Mouse (Mus musculus): ENCODE data around the gene Txnrd3. TPM values are rescaled to one million over a fixed set of nuclear protein-coding genes. Genes with fewer than 3 reads are reported as not detected.

Gene Txnrd3
- polyA plus RNA-seq, 2 experiments = 6.7 to 11.6 TPM

GRCm38 (mm10) chr6:89622647-89623046 lies 21.1 kb upstream of the Txnrd3 start:
- Histone ChIP-seq H3K27ac (replicated peaks; ENCODE audit: low read depth, low read length) (no peak overlapping the region), H3K27me3 (ENCODE audit: control insufficient read depth, insufficient read depth, low read length) (no peaks in the 10 kb centered on the region), H3K9ac (ENCODE audit: low read depth, low read length, severe bottlenecking) (no peak overlapping the region), H3K9me3 (ENCODE audit: control insufficient read depth, low read length) (no peaks in the 10 kb centered on the region), H3K4me2 (replicated peaks; ENCODE audit: low read depth, low read length, severe bottlenecking) (no peak overlapping the region), H3K36me3 (ENCODE audit: control insufficient read depth, insufficient read depth, low read length) (no peaks in the 10 kb centered on the region), H3K4me3 (replicated peaks; ENCODE audit: low read length) (no peak overlapping the region), H3K4me1 (ENCODE audit: control insufficient read depth, insufficient read depth, low read length) (no peaks in the 10 kb centered on the region)
- WGBS = 88% methylated on average over 3 of the region's 3 CpGs
- no peak for DNase-seq (ENCODE audit: low spot score)
- TF ChIP-seq POLR2A (IDR thresholded peaks at IDR 0.05; ENCODE audit: borderline replicate concordance, extremely low read depth, insufficient read depth, insufficient read length) = no peak
- no peak for ATAC-seq (ENCODE audit: low FRiP score, low read depth)

GRCm38 (mm10) chr6:89628045-89628785 lies 15.6 kb upstream of the Txnrd3 start:
- no peaks in the 10 kb centered on the region for H3K4me1 ChIP-seq (ENCODE audit: control insufficient read depth, insufficient read depth, low read length)
- H3K9ac ChIP-seq (ENCODE audit: low read depth, low read length, severe bottlenecking) = no peak overlapping the region
- H3K9me3 ChIP-seq (ENCODE audit: control insufficient read depth, low read length) = no peaks in the 10 kb centered on the region
- no peak for ATAC-seq (ENCODE audit: low FRiP score, low read depth)
- no peak for DNase-seq (ENCODE audit: low spot score)
- H3K36me3 ChIP-seq (ENCODE audit: control insufficient read depth, insufficient read depth, low read length) = no peaks in the 10 kb centered on the region
- no peak overlapping the region for H3K4me3 ChIP-seq (replicated peaks; ENCODE audit: low read length)
- H3K27ac ChIP-seq (replicated peaks; ENCODE audit: low read depth, low read length) = no peak overlapping the region
- H3K27me3 ChIP-seq (ENCODE audit: control insufficient read depth, insufficient read depth, low read length) = no peaks in the 10 kb centered on the region
- no peak overlapping the region for H3K4me2 ChIP-seq (replicated peaks; ENCODE audit: low read depth, low read length, severe bottlenecking)
- TF ChIP-seq POLR2A (IDR thresholded peaks at IDR 0.05; ENCODE audit: borderline replicate concordance, extremely low read depth, insufficient read depth, insufficient read length) = no peak
- 55% methylated on average over 8 of the region's 8 CpGs for WGBS

GRCm38 (mm10) chr6:89631809-89632562 lies 11.8 kb upstream of the Txnrd3 start:
- peak; percentile 60 for ATAC-seq (ENCODE audit: low FRiP score, low read depth)
- 0 out of 2 replicates have a peak overlapping the region, but pooled peaks have one; percentile 24 for H3K4me2 ChIP-seq (replicated peaks; ENCODE audit: low read depth, low read length, severe bottlenecking)
- 11% methylated on average over 10 of the region's 10 CpGs for WGBS
- no peak for TF ChIP-seq POLR2A (IDR thresholded peaks at IDR 0.05; ENCODE audit: borderline replicate concordance, extremely low read depth, insufficient read depth, insufficient read length)
- H3K9me3 ChIP-seq (ENCODE audit: control insufficient read depth, low read length) = no peaks in the 10 kb centered on the region
- no peak overlapping the region for H3K27ac ChIP-seq (replicated peaks; ENCODE audit: low read depth, low read length)
- peak; percentile 91 for DNase-seq (ENCODE audit: low spot score)
- H3K27me3 ChIP-seq (ENCODE audit: control insufficient read depth, insufficient read depth, low read length) = no peaks in the 10 kb centered on the region
- no peak overlapping the region for H3K4me3 ChIP-seq (replicated peaks; ENCODE audit: low read length)
- H3K36me3 ChIP-seq (ENCODE audit: control insufficient read depth, insufficient read depth, low read length) = no peaks in the 10 kb centered on the region
- H3K9ac ChIP-seq (ENCODE audit: low read depth, low read length, severe bottlenecking) = no peak overlapping the region
- 0 out of 2 replicates have a peak, but pooled peaks cover 2% of the 10 kb centered on the region for H3K4me1 ChIP-seq (ENCODE audit: control insufficient read depth, insufficient read depth, low read length)

- no peak for TF ChIP-seq POLR2A (IDR thresholded peaks at IDR 0.05; ENCODE audit: borderline replicate concordance, extremely low read depth, insufficient read depth, insufficient read length)
- DNase-seq (ENCODE audit: low spot score) = no peak
- Histone ChIP-seq H3K9me3 (ENCODE audit: control insufficient read depth, low read length) (no peaks in the 10 kb centered on the region), H3K27me3 (ENCODE audit: control insufficient read depth, insufficient read depth, low read length) (no peaks in the 10 kb centered on the region), H3K4me1 (ENCODE audit: control insufficient read depth, insufficient read depth, low read length) (0 out of 2 replicates have a peak, but pooled peaks cover 2% of the 10 kb centered on the region), H3K9ac (ENCODE audit: low read depth, low read length, severe bottlenecking) (no peak overlapping the region), H3K36me3 (ENCODE audit: control insufficient read depth, insufficient read depth, low read length) (no peaks in the 10 kb centered on the region), H3K27ac (replicated peaks; ENCODE audit: low read depth, low read length) (no peak overlapping the region), H3K4me2 (replicated peaks; ENCODE audit: low read depth, low read length, severe bottlenecking) (no peak overlapping the region), H3K4me3 (replicated peaks; ENCODE audit: low read length) (no peak overlapping the region)
- WGBS = 72% methylated on average over 7 of the region's 7 CpGs
- no peak for ATAC-seq (ENCODE audit: low FRiP score, low read depth)
Measured at GRCm38 (mm10) chr6:89633115-89633514, 10.7 kb upstream of the Txnrd3 start.

- Histone ChIP-seq H3K27ac (replicated peaks; ENCODE audit: low read depth, low read length) (no peak overlapping the region), H3K36me3 (ENCODE audit: control insufficient read depth, insufficient read depth, low read length) (no peaks in the 10 kb centered on the region), H3K9ac (ENCODE audit: low read depth, low read length, severe bottlenecking) (no peak overlapping the region), H3K27me3 (ENCODE audit: control insufficient read depth, insufficient read depth, low read length) (no peaks in the 10 kb centered on the region), H3K4me3 (replicated peaks; ENCODE audit: low read length) (no peak overlapping the region), H3K4me2 (replicated peaks; ENCODE audit: low read depth, low read length, severe bottlenecking) (no peak overlapping the region), H3K4me1 (ENCODE audit: control insufficient read depth, insufficient read depth, low read length) (0 out of 2 replicates have a peak, but pooled peaks cover 2% of the 10 kb centered on the region), H3K9me3 (ENCODE audit: control insufficient read depth, low read length) (no peaks in the 10 kb centered on the region)
- no peak for TF ChIP-seq POLR2A (IDR thresholded peaks at IDR 0.05; ENCODE audit: borderline replicate concordance, extremely low read depth, insufficient read depth, insufficient read length)
- DNase-seq (ENCODE audit: low spot score) (peak; percentile 19), ATAC-seq (ENCODE audit: low FRiP score, low read depth) (no peak)
- 41% methylated on average over 8 of the region's 8 CpGs for WGBS
Measured at GRCm38 (mm10) chr6:89634400-89634799, 9.4 kb upstream of the Txnrd3 start.
